ENCODE assay signal across 7 mouse cellular contexts in genomic region chrX:13241426-13242319, GRCm38 (mm10). TPM values are rescaled to one million over a fixed set of nuclear protein-coding genes. Genes with fewer than 3 reads are reported as not detected.
DNase-seq lines count a peak whose midpoint lies in the region; ATAC-seq and TF ChIP-seq lines count a peak whose summit lies in the region.

No protein-coding gene starts in this region.

- H3K9ac ChIP-seq in heart, postnatal 0 days (replicated peaks; ENCODE audit: low read depth, low read length) = peak overlapping the region; percentile 50
- peak overlapping the region; percentile 61 for H3K9ac ChIP-seq in midbrain, embryonic 14.5 days (replicated peaks; ENCODE audit: low read length)

- DNase-seq in CD4-positive, CD25-positive, alpha-beta regulatory T cell, adult 2 months (ENCODE audit: low read depth, low spot score) = peak; percentile 44
- DNase-seq in G1E (ENCODE audit: low spot score) = no peak
- DNase-seq in embryo, embryonic 10 days (ENCODE audit: low spot score) = peak; percentile 62
- DNase-seq in heart, postnatal 0 days (ENCODE audit: low spot score) = no peak
- DNase-seq in kidney, postnatal 4 days = peak; percentile 28 to 62
- peak; percentile 66 for DNase-seq in midbrain, embryonic 14.5 days
- DNase-seq in thymus, postnatal 4 days = peak; percentile 66

- TF ChIP-seq EP300 in heart, postnatal 0 days (IDR thresholded peaks at IDR 0.05; ENCODE audit: low read depth) = no peak

- TF ChIP-seq CTCF in G1E (IDR thresholded peaks at IDR 0.05; ENCODE audit: low read depth, low read length) = no peak
- no peak for TF ChIP-seq CTCF in heart, postnatal 0 days (IDR thresholded peaks at IDR 0.05; ENCODE audit: low read depth)

- H3K27ac ChIP-seq in heart, postnatal 0 days (ENCODE audit: low read depth) = peak overlapping the region; percentile 96
- H3K27ac ChIP-seq in midbrain, embryonic 14.5 days (replicated peaks; ENCODE audit: low read depth, low read length) = peak overlapping the region; percentile 96

- no peaks in the 10 kb centered on the region for H3K27me3 ChIP-seq in G1E (ENCODE audit: insufficient read depth, low read length)
- peaks cover 10% of the 10 kb centered on the region; the same call in 1 of the 2 replicates for H3K27me3 ChIP-seq in heart, postnatal 0 days (ENCODE audit: control insufficient read depth, insufficient read depth, low read length)
- H3K27me3 ChIP-seq in midbrain, embryonic 14.5 days (ENCODE audit: control insufficient read depth, insufficient read depth, low read length) = no peaks in the 10 kb centered on the region

- 12% methylated on average over 21 of the region's 21 CpGs for WGBS in heart, postnatal 0 days
- 16% methylated on average over 21 of the region's 21 CpGs for WGBS in midbrain, embryonic 14.5 days

- no peak for ATAC-seq in G1E (ENCODE audit: extremely low read depth, insufficient number of reproducible peaks, low FRiP score, poor library complexity, severe bottlenecking)
- ATAC-seq in heart, postnatal 0 days (ENCODE audit: insufficient read depth, low read depth) = no peak
- 0 out of 2 replicates have a peak, but pooled peaks have one; percentile 21 for ATAC-seq in midbrain, embryonic 14.5 days (ENCODE audit: low FRiP score, low TSS enrichment)

- peak overlapping the region; percentile 68 for H3K4me2 ChIP-seq in heart, postnatal 0 days (ENCODE audit: low read depth, low read length)
- H3K4me2 ChIP-seq in midbrain, embryonic 14.5 days (ENCODE audit: low read length) = peak overlapping the region; percentile 63

- no peaks in the 10 kb centered on the region for H3K9me3 ChIP-seq in G1E (replicated peaks)
- no peaks in the 10 kb centered on the region for H3K9me3 ChIP-seq in heart, postnatal 0 days (replicated peaks; ENCODE audit: control insufficient read depth, low read length)
- no peaks in the 10 kb centered on the region for H3K9me3 ChIP-seq in midbrain, embryonic 14.5 days (ENCODE audit: control insufficient read depth, low read length)

- peak overlapping the region; percentile 70 for H3K4me3 ChIP-seq in G1E (ENCODE audit: low read depth, low read length)
- H3K4me3 ChIP-seq in heart, postnatal 0 days (ENCODE audit: low read depth, low read length) = peak overlapping the region; percentile 32
- H3K4me3 ChIP-seq in midbrain, embryonic 14.5 days (replicated peaks; ENCODE audit: low read depth, low read length) = peak overlapping the region; percentile 39

- H3K4me1 ChIP-seq in G1E (ENCODE audit: insufficient read depth, low read depth, low read length) = peaks cover 25% of the 10 kb centered on the region
- H3K4me1 ChIP-seq in heart, postnatal 0 days (ENCODE audit: control insufficient read depth, insufficient read depth) = 0 out of 2 replicates have a peak, but pooled peaks cover 5% of the 10 kb centered on the region
- H3K4me1 ChIP-seq in midbrain, embryonic 14.5 days (ENCODE audit: control insufficient read depth, insufficient read depth, low read length) = peaks cover 4% of the 10 kb centered on the region; the same call in 1 of the 2 replicates

- no peaks in the 10 kb centered on the region for H3K36me3 ChIP-seq in G1E (replicated peaks)
- H3K36me3 ChIP-seq in heart, postnatal 0 days (replicated peaks; ENCODE audit: control insufficient read depth, insufficient read depth, low read length) = no peaks in the 10 kb centered on the region
- H3K36me3 ChIP-seq in midbrain, embryonic 14.5 days (ENCODE audit: control insufficient read depth, insufficient read depth, low read length) = no peaks in the 10 kb centered on the region

RNA-seq across cellular contexts. Expression of gene Ddx3x, which starts 39.1 kb away (rescaled TPM):
- 355 and 402 TPM in 2 replicates for total RNA-seq in G1E (2014; fragmentation: Nextera tagmentation)
- total RNA-seq in G1E (2017) = 382 and 436 TPM in 2 replicates
- polyA plus RNA-seq in G1E (2012) = 15.5 and 23.3 TPM in 2 replicates
- 61.2 and 102 TPM in 2 replicates for total RNA-seq in heart, postnatal 0 days (2014; rRNA removed; ENCODE audit: low replicate concordance)
- polyA plus RNA-seq in heart, postnatal 0 days (2015; fragmentation: Nextera tagmentation; extraction: Ambion mirVana) = 45.8 and 65.9 TPM in 2 replicates
- 116 and 142 TPM in 2 replicates for polyA plus RNA-seq in midbrain, embryonic 14.5 days (2014; fragmentation: Nextera tagmentation; extraction: Ambion mirVana)

Comparison
In these comparisons a context has a peak if more than half of its experiments do, and no peak if none do; other contexts are left out.
1. DNase-seq: peak in CD4-positive, CD25-positive, alpha-beta regulatory T cell, adult 2 months (single experiment), embryo, embryonic 10 days (single experiment), kidney, postnatal 4 days (2 of 2), midbrain, embryonic 14.5 days (single experiment) and thymus, postnatal 4 days (single experiment); none in G1E (single experiment) and heart, postnatal 0 days (single experiment).
2. Peak in every context shown above with its lines, with median percentiles within 50 percentile points of each other: H3K4me3 ChIP-seq.